Mouse (Mus musculus) embryo, embryonic 11 days (tissue): ENCODE measurements around the gene Csf2rb2.
"Not testable (repeated sequence)": the region's sequence is repeated elsewhere in the genome, so short reads cannot be mapped to it uniquely, and the experiment has no call there.

ENCODE experiments used
- DNase-seq: peaks from one replicate; pipeline ENCODE4 v3.0.0-alpha.2; 2015

The Csf2rb2 gene

DNA sequence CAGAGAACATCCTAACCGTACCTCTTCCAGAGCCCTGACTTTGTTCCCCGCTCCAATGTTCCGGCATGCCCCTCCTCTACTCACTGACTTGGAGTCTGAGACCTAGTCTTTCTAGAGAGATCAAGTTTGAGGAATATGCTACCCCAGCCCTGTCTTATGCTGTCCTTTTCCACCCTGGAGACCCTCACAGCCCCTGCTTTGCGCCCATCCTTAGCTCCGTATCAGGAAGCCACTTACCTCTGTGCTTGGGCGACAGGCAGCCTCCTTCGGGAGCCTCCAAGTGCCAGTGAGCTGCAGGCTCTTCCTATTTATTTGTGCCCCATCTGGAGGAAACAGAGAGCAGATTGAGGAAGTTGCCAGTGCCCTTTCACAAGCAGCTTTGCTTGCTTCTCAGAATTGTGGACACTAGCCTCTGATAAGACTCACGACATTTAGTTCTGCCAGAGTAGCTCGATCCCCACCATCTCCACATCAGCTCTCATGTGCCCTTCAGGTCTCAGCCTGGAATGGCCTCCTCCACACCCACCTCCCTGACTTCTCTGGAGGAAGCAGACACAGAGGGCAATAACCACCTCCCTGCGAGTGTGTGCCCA is at the start of gene Csf2rb2:
Gene Csf2rb2, minus strand, starts transcription at position 381 of the 593 bp plus-strand sequence.
- no peak for DNase-seq

DNA sequence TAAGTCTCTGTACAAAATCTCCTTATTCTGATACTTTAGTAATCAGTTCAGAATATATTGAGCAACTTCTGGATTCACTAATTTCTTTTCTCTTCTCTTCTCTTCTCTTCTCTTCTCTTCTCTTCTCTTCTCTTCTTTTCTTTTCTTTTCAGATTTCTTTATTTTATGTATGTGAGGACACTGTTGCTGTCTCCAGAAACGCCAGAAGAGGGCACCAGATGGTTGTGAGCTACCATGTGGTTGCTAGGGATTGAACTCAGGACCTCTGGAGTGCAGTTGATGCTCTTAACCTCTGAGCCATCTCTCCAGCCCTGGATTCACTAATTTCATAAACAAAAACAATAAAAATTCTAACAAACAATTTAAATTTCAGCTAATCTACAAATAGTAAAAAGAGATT is 49.4 kb upstream of the Csf2rb2 start:
- peak; percentile 56 for DNase-seq

DNA sequence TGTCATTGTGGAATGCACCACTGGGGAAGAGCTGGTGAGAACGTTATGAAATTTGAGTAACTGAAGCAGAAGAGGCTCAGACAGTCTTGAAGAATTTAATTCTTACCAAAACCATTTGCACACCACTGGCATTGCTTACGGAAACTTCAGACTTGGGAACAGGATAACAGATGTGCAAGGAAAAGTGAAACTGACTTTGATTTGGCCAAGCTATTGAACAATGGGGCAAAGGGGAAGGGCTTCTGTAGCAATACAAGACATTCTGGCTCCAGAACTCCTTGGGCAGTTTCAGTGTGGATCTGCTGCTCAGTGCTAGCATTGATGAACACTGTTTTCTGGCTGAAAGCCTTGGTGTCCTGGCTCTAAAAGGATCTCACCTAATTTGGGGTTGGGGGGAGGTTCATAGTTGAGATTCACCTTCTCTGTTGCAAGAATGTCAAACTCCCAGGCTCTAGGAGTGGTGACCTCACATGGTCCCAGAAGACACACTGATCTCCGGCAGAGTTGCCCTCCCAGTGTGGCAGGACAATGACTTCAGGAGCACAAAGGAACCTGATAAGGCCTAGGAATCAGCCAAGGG is 46.2 kb upstream of the Csf2rb2 start:
- no peak for DNase-seq

DNA sequence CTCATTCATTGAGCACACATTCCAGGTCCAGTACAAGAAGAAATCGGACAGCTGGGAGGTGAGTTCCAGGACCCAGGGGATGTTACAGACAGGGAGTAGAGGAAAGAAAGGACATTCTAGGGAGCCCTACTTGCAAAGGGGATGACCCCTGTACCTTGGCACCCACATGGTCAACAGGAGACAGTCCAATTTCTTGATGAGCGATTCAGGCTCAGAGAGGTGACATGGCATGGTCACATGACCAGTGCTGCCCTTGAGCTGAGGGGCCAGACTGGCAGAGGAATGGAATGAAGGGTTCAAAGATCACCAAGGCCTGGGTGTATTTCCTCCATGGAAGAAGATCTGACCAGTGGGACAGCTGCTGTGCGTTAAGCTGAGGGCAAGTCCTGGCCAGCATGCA is 39.0 kb upstream of the Csf2rb2 start:
- no peak for DNase-seq

DNA sequence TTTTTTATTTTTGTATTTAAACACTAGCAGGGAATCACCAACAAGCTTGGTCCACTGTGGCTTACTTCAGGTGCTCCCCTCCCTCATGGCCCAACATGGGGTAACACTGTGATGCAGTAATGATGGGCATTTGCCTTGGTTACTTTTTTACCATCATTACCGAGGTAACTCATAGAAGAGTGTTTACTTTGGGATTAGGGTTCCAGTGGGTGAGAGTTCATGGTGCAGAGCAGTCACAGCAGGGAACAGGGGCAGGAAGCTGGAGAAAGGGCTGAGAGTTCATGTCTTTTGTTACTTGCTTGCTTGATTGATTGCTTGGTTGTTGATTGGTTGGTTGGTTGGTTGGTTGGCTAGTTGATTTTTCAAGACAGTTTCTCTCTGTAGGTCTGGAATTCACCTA is 38.2 kb upstream of the Csf2rb2 start:
- DNase-seq: no peak

DNA sequence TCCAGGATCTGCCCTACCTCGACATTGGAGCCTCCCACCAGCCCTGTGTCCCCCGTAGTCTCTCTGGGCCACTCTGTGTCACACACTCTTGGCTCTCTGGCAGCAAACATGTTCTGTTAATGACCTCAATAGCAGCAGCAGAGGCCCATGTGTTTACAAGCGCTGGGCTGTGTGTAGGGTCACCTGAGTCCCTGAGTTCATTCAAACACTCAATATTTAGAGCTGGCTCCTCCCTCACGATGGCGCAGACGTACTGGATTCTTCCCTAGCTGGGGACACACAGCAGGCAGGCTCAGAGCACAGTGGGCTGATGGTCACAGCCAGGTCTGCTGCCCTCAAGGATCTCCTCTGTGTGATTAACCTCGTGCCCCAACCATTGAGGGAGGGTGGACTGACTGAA is 35.4 kb upstream of the Csf2rb2 start:
- not testable (repeated sequence) for DNase-seq

DNA sequence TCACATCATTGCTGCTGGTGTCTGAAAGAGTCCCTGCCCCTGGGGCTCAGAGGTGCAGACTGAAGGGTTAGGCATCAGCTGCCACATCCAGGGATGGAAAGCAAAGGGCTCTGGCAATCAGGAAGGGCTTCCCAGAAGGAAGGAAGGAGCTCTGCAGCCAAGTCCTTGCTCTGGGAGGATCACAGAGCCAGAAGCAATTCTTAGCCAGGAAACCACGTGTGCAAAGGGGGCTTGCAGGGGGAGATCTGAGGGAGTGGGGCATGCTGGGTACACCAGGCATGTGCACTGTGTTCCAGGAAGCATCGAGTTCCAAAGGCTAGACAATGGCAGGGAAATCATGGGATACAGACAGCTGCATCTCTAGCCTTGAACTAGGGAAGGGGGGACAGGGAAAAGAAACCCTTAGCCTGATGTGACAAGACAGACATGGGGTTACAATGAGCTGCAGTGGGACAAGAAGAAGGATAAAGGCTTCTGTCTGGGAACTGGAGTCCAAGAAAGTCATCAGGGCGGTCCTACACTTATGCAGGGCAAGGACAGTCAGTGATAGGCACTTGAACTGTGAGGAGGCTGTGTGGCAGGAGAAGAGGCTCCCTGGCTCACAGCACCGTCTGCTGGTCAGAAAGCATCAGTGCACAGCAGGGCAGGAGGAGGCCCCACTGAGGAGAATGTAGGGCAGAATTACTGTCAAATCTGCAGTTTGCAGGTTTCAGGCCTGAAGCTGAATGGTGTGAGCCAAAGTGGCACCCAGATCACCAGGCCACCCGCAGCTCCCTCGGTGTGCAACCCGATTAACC is 34.3 kb upstream of the Csf2rb2 start:
- peak; percentile 54 for DNase-seq

DNA sequence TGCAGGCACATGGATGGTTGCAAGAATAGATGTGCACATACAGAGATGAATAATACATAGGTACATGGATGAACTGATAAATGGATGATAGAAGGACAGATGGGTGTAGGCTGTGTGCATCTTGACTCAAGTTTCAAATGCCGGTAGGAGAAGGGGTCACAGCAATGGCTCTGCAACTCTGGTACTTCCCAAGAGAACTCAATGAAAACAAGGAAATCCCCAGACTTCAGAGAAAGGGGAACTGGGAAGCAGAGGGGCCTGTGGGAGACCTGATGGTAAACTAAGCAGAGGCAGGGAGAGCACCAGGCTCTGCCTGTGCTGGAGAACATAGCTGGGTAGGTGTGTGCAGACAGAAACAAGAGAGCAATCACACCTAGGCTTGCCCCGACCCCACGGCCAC is 28.9 kb upstream of the Csf2rb2 start:
- DNase-seq: no peak

DNA sequence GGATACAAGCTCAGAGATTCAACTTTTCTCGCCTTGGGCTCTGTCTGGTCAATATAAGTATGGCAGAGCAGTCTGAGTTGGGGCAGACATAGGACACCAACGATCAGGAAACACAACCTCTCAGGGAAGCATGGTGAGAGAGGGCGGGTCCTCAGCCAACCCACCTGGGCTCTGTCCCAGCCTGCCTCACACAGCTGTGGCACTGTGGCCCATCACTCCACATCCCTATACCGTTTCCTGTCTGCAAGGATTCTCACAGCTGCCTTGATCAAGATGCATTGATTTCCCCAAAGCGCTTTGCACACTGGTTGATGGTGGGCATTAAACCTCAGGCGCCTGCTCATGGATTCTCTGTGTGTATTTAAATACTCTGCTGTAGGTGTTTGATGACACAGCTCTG is 27.5 kb upstream of the Csf2rb2 start:
- no peak for DNase-seq

DNA sequence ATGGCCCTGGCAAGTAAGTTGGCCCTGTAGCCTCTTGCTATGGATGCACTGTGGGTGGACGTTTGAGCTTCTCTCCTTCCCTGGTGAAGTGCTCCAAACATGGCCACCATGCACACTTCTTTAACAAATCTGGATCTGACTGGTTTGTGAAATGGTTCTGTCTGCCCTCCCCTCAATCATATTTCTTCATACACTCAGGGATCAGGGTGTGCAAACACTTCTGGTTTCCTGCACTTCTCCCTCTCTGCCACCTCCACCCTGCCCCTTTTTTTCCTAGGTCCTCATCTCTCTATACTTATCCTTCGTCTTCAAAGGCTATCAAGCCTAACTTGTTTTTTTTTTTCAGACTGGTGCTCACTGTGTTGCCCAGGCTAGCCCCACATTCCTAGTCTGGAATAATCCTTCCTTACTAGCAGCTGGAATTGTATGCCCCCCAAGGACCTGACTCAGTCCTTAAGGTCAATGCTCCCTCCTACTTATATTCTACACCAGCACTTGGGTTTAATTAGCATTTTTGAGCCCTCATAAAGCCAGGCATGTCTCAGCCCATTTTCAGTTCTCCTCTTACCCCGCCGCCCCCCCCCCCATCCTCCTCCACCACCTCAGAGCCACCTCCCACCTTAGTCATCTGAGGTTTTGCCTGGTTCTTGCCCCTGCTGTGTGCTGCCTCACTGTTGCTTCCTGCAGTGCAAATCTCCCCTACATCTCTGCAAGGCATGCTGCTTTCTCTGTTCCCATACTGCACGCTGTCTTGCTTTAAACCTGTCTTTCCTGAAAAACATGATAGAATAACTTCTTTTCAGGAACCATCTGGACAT is 26.2 kb upstream of the Csf2rb2 start:
- DNase-seq: no peak

DNA sequence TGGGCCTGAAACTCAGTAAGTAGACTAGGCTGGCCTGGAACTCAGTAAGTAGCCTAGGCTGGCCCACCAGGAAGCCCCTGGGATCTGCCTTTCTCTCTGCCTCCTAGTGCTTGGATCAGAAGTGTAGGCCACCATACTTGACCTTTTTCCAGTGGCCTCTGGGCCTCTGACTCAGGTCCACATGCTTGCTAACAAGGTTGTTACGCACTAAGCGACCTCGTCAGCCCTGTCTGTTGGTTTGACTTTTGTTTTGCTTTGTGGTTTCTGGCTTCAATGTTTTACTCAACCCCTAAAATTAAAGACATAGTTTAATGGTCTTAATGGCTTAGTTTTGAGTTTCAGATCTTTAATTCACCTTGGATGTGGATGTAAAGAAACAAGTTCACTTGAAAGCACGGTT is 25.2 kb upstream of the Csf2rb2 start:
- no peak for DNase-seq

DNA sequence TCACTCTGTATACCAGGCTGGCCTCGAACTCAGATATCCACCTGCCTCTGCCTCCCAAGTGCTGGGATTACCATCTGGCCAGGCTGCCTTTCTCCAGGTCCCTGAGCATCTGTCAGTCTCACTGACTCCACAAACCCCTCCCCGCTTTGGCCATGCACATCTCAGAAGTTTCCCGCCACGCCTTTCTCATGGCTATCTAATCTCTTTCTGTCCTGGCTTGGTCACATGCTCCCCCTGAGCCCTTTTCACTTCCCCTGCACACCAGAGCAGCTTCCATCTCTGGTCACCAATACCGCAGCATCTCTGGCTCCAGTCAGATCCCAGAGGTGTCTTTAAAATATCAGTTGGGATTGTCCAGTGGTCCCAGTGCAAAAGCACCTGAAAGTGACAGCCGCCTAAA is 24.5 kb upstream of the Csf2rb2 start:
- DNase-seq: not testable (repeated sequence)

DNA sequence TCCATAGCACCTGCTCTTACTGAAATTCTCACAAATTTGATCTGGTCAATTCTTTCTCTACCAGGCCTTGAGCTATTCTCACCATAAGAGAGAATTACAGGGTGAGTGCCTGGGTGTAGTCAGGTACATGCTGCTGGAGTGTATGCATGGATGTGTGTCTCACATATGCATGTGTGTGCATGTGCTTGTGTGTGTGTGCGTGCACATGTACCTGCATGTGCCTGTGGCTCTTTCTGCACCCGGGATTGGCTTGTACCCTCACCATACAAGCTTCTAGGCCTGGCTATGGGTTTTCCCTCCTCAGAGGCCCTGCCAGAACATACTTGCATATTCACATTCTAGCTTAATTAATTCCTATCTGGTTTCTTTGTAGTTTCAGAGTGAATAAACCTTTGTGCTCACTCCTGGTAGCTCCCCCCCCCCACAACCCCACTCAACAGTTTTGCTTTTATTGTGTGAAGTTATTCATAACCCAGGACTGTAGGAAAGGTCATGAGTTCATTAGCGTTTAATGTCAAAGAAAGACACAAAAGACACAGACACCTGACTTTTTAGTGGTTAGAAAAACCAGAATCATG is 23.1 kb upstream of the Csf2rb2 start:
- DNase-seq: no peak

DNA sequence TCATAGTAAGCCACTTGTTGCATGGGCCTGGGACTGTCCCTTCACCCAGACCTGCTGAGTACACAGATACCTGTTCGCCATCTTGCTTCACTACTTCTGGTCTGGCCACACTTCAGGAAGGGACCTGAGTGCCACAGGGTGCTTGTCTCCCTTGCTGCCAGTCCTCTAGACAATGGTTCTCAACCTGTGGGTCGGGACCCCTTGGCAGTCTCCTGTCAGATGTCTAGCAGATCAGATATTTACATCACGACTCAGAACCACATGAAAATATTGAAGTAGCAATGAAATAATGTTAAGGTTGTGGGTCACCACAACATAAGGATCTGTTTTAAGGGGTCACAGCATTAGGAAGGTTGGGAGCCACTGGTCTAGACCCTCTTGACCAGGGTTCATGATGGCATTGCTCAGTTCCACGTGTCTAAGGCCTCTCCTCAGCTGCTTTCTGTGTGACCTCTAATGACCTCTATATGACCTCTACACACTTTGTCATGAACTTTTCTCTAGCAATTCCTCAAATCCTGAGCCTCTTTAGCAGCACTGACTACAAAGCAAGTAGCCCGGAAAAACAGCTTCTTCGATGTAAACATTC is 22.3 kb upstream of the Csf2rb2 start:
- not testable (repeated sequence) for DNase-seq

DNA sequence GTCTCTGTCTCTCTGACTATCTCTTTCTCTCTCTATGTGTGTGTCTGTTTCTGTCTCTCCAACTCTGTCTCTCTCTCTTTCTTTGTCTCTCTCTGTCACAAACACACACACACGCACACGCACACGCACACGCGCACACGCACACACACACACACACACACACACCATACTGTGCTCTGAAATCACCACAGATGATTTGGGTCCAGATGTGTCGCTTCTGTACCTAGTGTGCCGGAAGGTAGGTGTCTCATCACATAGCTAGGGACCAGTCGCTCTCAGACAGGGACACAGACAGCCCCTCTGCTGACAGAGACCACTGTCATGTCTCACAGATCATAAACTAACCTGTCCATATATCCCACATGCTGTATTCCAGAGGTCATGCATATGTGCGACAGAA is 21.2 kb upstream of the Csf2rb2 start:
- DNase-seq: no peak

DNA sequence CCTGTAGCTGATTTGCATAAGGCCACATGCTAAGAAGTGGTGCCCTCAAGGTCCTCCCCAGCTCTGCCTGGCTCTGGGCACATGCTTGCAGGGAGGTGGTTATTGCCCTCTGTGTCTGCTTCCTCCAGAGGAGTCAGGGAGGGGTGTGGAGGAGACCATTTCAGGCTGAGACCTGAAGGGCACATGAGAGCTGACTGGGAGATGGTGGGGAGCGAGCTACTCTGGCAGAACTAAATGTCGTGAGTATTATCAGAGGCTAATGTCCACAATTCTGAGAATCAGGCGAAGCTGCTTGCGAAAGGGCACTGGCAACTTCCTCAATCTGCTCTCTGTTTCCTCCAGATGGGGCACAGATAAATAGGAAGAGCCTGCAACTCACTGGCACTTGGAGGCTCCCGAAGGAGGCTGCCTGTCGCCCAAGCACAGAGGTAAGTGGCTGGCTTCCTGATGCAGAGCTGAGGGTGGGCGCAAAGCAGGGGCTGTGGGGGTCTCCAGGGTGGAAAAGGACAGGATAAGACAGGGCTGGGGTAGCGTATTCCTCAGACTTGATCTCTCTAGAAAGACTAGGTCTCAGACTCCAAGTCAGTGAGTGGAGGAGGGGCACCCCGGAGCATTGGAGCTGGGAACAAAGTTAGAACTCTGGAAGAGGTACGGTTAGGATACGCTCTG is 20.3 kb upstream of the Csf2rb2 start, which contains the start of gene Csf2rb:
Gene Csf2rb, plus strand, starts transcription at position 82 of the 669 bp plus-strand sequence.
- DNase-seq: no peak

DNA sequence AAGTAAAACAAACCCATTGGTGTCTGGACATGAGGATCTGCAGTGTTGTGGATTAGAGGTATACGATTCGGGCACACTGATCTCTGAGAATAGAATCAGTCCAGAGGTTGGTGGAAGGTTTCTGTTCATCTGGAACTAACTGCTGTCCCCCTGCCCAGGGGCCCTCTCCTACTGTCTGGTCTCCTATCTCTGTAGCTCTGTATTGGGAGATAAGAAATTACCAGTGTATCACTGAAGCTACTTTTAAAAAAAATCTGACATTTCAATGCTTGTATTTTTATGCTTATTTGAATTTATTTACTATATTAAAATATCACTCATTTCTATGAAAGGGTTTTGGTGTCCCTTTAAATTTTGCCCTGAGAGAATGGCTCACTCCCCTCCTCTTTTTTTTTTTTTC is 18.8 kb upstream of the Csf2rb2 start:
- DNase-seq: no peak

DNA sequence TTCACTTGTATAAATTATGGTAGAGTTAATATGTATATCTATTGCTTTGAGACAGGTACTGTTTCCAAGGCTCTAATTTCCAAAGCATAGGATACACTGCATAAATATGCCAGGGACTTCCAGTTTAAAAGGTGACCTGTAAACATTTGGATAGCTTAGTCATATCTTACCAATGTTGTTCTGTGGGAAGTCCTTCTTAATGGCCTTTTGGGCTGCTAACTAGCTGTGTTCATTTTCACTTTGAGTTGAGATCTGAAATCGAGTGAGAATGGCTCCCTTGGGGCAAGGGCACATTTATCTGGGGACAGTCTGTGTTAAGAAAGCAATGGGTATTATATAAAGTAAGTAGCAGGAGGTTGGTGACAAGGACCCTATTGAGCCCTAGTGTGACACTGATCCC is 17.8 kb upstream of the Csf2rb2 start:
- no peak for DNase-seq

DNA sequence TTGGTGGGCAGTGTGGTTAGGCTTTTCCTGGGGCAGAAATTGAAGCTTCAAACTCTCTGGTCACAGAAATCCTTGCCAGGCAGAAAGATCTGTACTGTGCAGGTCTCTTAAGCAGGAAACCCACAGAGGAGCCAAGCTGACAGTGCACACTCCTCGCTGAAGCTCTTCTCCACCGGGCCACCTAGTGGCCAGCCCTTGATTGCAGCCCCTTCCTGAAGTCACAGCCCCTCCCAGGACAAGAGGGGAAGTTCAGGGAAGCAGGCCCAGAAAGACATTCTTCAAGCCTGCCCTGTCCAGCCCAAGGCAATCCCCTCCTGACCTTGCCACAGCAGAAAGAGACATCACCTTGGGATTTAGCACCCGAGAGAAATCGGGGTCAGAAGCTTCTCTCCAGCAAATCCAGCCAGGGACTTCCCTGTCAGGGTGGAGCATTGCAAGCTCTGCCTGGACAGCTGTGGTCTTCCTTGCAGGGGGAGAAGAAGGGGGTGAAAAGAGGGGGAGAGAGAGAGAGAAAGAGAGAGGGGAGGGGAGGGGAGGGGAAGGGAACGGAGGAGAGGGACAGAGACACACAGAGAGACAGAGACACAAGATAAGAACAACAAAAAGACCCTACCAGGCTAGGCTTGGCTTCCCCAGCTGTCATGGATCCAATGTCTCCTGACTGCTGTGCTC is 15.4 kb upstream of the Csf2rb2 start:
- DNase-seq: peak; percentile 82

DNA sequence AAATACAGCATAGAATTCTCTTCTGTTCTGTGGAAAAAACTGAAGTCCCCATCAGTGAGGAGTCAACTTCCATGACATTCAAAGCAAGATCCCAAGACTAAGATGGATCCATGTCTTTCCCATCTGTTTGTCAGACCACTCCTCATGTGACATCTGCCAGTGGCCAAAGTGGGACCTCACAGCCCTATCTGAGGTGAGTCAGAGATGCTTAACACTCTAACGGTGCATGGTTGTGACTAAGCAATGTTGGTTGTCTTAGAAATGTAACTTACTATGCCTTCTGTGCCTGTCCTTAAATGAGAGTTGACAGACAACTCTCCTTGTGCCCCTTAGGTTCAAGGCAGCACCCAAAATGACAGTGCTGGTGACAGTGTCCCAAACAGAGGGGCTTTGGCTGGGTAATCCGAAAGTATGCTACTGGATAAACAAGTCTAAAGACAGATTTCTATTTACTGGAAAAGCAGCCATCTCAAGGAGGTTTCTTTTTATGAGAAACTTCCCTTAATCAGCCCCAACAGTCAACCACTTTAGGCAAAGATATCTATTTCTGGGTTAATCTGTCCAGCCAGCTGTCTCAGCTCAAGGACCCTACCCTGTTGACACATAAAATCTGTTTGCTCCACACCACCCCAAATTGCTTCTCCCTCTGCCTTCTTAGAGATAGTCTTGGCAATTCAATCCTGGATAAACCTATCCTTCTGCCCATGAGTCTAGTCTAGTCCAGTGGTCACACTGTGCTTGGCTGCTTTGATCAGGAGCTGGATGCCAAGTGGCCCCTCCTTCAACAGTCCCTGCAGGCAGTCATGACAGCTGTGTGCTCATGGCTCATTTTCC is 13.0 kb upstream of the Csf2rb2 start:
- not testable (repeated sequence) for DNase-seq
